Mouse (Mus musculus) heart, adult 11 months (tissue): Measurements from ENCODE around the gene Aak1.
A peak's percentile ranks its signal among the peaks of the same experiment; 100 is the strongest.

ENCODE experiments used
- DNase-seq: peaks from one replicate; pipeline ENCODE4 v3.0.0; 2022

Aak1 gene

GRCm38 (mm10) chr6:86848915-86849644, at the start of gene Aak1:
Aak1 (plus strand) TSS chr6:86849517.
- DNase-seq, result peak; percentile 99

DNA sequence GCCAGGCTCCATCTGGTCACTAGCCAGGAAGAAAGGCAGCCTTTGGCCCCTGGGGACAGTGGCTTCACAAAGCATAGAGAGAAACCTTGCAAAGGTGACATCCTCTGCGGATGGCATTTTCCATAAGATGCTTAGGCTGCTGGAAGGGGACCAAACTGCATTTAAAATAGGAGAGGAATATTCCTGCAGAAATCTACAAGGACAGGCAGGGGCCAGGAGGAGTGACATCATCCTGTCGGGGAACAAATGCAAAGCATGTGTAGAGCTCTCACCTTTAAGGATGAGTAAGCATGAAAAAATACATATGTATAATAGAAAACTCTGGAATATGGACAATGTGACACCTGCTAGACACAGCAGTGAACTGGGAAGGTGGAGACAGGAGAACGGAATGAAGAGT, 48.9 kb upstream of the Aak1 start:
- no peak for DNase-seq

DNA sequence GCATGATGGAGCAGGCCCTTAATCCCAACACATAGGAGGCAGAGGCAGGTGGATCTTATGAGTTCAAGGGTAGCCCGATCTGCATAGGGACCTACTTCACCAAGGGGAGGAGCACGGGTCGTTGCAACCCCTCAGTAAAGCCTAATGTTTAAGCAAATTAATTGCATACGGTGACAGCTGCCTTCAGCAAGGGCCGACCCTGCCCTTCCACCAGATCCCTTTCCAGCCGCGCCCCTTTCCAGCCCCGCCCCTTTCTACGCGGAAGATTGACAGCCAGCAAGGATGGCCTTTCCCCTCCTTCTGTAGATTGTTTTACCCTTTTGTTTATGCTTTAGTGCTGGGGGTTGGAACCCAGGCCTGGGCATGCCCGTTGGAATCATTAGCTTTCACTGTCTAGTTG, 47.9 kb upstream of the Aak1 start:
- no peak for DNase-seq

GRCm38 (mm10) chr6:86804646-86805045, 44.7 kb upstream of the Aak1 start:
- no peak for DNase-seq

GRCm38 (mm10) chr6:86806455-86807086, 42.7 kb upstream of the Aak1 start:
- peak; percentile 94 for DNase-seq

DNA sequence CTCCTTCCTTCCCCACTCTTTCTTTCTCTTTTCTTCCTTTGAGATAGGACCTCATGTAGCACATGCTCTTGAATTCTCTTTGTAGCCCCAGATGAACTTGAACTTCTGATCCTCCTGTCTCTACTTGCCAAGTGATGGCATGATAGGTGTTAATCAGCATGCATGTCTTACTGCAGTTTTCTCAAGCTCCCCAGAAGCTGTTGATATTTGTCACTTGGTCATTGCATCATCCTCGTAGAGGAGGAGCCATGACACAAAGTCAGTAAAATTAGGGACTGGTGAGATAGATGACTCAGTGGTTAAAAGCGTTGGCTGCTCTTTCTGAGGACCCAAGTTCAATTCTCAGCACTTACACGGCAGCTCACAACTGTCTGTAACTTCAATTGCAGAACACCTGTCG, 36.4 kb upstream of the Aak1 start:
- DNase-seq, result no peak

DNA sequence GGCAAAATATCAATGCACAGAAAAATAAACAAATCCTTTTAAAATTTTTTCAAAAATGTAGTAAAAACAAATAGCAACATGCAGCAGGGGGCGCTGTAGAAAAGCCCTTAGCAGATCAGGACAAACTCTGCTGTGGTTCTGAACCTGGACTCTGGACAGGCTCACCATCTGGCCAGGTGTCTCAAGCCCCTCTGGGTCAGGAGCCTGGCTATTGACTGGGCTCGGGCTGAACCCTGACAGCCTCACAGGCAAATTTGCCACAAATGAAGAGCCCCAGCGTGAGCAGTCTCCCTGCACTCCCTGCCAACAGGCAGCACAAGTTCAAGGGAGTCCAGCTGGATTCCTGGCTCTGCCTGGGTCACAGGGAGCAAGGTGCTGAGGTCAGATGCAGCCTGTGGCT, 36.0 kb upstream of the Aak1 start:
- DNase-seq, result no peak

DNA sequence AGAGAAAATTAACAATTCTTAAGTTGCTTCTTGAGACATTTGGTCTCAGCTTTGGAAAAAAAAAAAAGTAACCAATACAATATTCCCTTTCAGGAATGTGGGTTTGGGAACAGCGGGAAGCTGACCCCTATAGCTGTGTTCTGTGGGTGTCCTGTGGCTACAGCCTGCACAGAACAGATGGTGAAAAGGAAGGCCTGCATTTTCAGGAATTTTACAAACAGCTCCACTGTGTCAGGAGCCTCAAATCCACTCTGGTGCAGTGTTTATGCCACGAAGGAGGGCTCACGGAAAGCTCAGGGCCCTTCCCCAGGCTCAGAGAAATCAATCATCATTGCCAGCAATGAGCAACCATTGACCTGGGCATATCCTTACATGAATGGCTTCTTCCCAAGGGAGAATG, 34.4 kb upstream of the Aak1 start:
- no peak for DNase-seq

DNA sequence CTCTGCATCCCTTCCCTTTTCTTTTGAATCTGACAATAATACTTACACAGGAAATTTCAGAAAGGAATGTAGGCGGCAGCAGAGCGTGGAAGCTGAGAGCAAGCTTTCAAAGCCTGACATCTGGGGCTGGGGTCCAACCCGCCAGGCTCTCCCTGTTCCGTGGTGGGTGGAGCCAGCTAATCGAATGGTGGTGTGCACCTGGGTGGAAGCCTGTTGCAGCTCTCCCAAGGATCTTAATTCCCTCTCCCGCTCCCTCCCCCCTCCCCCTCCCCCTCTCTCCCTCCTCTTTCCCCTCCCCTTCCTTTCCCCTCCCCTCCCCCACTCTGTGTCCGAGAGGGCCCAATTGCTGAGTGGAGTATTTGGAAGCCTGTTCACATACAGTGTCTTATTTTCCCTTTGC, 33.9 kb upstream of the Aak1 start:
- DNase-seq, result no peak

GRCm38 (mm10) chr6:86816586-86816985, 32.7 kb upstream of the Aak1 start:
- peak; percentile 92 for DNase-seq

- DNase-seq, result no peak
These were observed 30.4 kb upstream of the Aak1 start for GRCm38 (mm10) chr6:86818914-86819313.

DNA sequence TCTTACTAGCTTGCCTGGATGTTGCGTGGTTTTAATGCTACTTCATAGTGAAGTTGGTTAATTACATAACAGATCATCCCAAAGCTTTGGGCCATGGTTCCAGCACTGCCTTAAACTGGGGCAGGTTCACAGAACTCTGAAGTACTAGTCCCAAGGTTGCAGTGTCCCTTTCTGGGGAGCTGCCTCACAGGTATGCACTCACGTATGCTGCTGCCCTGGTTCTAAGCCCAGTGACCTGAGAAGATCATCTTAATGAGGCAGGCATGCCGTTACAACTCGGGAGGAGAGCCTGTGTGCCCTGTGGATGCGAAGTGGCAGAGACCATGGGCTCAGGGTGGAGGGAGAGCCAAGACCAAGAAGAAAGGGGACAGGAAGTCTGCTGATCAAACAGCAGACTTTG, 29.4 kb upstream of the Aak1 start:
- no peak for DNase-seq

- DNase-seq, result no peak
These were observed 28.6 kb upstream of the Aak1 start for GRCm38 (mm10) chr6:86820690-86821089.

GRCm38 (mm10) chr6:86822285-86823050, 26.8 kb upstream of the Aak1 start:
- DNase-seq, result peak; percentile 98

GRCm38 (mm10) chr6:86823051-86823431, 26.3 kb upstream of the Aak1 start:
- DNase-seq, result peak; percentile 91

- DNase-seq, result peak; percentile 99
These were observed 25.5 kb upstream of the Aak1 start for GRCm38 (mm10) chr6:86823824-86824223.

DNA sequence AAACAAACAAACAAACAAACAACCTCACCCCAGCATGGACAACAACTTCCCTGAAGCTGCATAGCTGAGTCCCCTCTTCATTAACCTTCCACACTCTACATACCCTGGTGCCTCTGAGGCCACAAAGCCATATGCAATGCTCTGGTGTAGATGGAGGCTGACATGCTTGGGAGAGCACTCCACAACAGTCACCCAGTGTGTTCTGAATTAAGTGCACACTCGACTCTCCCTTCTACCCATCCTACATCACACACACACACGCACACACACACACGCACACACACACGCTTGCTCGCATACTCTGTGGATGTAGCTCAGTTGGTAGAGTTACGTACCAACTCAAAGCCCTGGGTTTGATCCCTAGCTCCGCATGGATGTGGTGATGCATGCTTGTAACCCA, 24.9 kb upstream of the Aak1 start:
- no peak for DNase-seq

GRCm38 (mm10) chr6:86827432-86827831, 21.9 kb upstream of the Aak1 start:
- DNase-seq, result no peak

- no peak for DNase-seq
These were observed 19.5 kb upstream of the Aak1 start for GRCm38 (mm10) chr6:86829768-86830167.

DNA sequence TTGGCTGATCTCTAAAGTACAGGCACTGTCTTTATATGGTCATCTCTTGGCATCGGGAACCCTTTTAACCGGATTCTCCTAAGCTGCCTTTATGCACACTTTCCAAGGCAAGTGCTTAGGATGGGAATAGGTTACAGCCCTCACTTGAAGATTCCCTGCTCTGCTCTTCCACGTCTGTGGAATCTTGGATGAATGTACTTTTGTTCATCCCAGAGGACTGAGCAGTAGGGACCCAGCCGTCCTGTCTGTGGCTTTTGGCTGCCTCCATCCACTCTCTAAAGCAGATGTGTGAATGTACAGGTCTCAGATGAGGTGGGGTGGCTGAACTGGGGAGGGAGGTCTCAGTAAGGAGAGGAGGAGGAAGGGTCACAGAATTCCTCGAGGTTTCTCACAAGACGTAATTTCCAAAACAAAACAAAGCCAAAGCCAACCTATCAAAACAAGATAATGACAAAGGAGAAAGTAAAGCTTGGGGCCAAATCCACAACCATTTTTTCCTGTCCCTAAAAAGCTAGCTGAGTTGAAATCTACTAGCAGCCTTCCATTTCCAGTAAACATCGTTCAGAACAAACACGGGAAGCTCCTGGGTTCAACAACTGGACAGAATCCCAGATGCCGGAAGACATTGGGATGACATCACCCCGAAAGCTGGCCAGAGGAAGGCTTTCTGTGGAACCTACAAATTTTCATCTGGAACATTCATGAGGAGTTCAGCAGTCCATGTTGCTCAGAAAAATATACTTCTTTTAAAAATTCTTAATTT, 18.4 kb upstream of the Aak1 start:
- DNase-seq, result peak; percentile 98

GRCm38 (mm10) chr6:86832802-86833502, 16.4 kb upstream of the Aak1 start:
- peak; percentile 99 for DNase-seq

- DNase-seq, result peak; percentile 87
These were observed 10.2 kb upstream of the Aak1 start for GRCm38 (mm10) chr6:86839089-86839488.

DNA sequence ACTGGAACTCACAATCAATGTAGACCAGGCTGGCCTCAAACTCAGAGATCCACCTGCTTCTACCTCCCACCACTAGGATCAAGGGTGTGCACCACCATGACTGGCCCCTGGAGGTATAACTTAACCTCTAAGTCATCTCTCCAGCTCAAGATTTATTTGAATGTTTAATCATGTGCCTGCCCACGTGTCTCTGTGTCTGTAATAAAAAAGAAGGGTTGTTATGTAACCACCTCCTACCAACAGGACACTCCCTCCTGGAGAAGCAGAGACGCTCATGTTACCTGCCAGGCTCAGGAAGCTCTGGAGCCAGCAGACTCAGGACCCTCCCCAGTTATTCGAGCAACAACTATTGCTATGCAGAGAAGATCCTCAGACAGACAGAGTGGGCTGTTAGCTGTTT, 7.4 kb upstream of the Aak1 start:
- DNase-seq, result no peak
